Mouse (Mus musculus) brain, embryonic 14.5 days (tissue): ENCODE data around the gene Pla2g1b.

Experiments
- CTCF ChIP-seq: fragments of 200-500 bp; IDR thresholded peaks from 2 replicates; pipeline ENCODE4 v1.5.1; 2012; ENCODE audit warnings: inconsistent platforms, mild to moderate bottlenecking, moderate library complexity, borderline replicate concordance; ENCODE audit not compliant: insufficient read depth, insufficient read length; ENCODE audit errors: extremely low read depth
- POLR2A ChIP-seq: fragments of 200-500 bp; IDR thresholded peaks from 2 replicates; pipeline ENCODE4 v1.6.1; 2012; ENCODE audit warnings: mild to moderate bottlenecking, inconsistent platforms, borderline replicate concordance; ENCODE audit not compliant: poor library complexity, insufficient read depth, insufficient read length, severe bottlenecking; ENCODE audit errors: extremely low read depth

DNA sequence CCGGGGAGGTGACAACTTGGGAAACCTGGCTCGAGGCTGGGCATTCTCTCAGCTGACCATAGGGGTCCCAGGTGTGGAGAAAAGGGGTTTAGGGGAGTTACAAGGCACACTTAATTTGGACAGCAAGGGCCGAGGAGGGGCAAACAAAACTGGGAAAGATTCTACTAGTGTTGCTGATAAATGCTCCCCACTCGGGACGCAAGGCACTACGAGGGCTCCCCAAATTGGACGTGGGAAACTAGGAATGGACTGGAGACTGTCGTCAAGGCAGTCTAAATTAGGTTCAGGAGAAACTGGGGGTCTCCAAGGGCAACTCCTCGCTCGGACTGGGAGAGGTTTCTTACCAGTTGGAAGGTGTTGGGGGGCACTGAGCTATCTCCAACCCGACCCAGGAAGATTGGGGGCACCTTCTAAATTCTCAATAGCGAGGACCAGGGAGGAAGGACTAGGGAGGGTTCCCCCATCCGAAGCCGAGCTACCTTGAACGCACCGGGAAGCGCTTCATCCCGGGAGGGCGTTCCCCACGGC is 37.2 kb upstream of the Pla2g1b start:
- no peak for TF ChIP-seq CTCF
- TF ChIP-seq POLR2A, result no peak
